In genomic region chr11:60412173-60412572, GRCm38 (mm10) we compare ENCODE assay signal across 9 mouse cellular contexts. TPM values are rescaled to one million over a fixed set of nuclear protein-coding genes. Genes with fewer than 3 reads are reported as not detected.
DNase-seq lines count a peak whose midpoint lies in the region; ATAC-seq and TF ChIP-seq lines count a peak whose summit lies in the region.
"Had no signal": no experiment of that assay in that cellular context is flagged by ENCODE, and none has a peak within 500 bp of the region (broad histone marks: within the 10 kb centered on the region; RNA-seq: fewer than 3 reads in every experiment).

No protein-coding gene starts in this region.

- no peak overlapping the region for H3K9ac ChIP-seq in forebrain, embryonic 11.5 days (ENCODE audit: low read length)
- no peak overlapping the region for H3K9ac ChIP-seq in forebrain, embryonic 12.5 days
- no peak overlapping the region for H3K9ac ChIP-seq in liver, embryonic 14.5 days (replicated peaks)
- H3K9ac ChIP-seq: limb, embryonic 12.5 days had no signal

- H3K9me3 ChIP-seq in forebrain, embryonic 11.5 days (ENCODE audit: control insufficient read depth, low read length): no peaks in the 10 kb centered on the region
- no peaks in the 10 kb centered on the region for H3K9me3 ChIP-seq in forebrain, embryonic 12.5 days
- no peaks in the 10 kb centered on the region for H3K9me3 ChIP-seq in liver, embryonic 14.5 days (ENCODE audit: control insufficient read depth, low read length)
- H3K9me3 ChIP-seq: limb, embryonic 12.5 days had no signal

- H3K36me3 ChIP-seq in forebrain, embryonic 11.5 days (ENCODE audit: control insufficient read depth, insufficient read depth, low read length): no peaks in the 10 kb centered on the region; the same call in 1 of the 2 replicates
- H3K36me3 ChIP-seq in forebrain, embryonic 12.5 days (replicated peaks): peaks cover 16% of the 10 kb centered on the region
- H3K36me3 ChIP-seq in thymus, adult 2 months (ENCODE audit: control insufficient read depth, insufficient read depth, low read length): peaks cover 19% of the 10 kb centered on the region; the same call in 1 of the 2 replicates
- H3K36me3 ChIP-seq in liver, embryonic 14.5 days (replicated peaks; ENCODE audit: control insufficient read depth, insufficient read depth, low read depth): peaks cover 16% of the 10 kb centered on the region

- no peak overlapping the region for H3K27ac ChIP-seq in forebrain, embryonic 11.5 days (ENCODE audit: low read depth, low read length)
- no peak overlapping the region for H3K27ac ChIP-seq in forebrain, embryonic 12.5 days
- no peak overlapping the region for H3K27ac ChIP-seq in thymus, adult 2 months (ENCODE audit: control insufficient read depth, insufficient read depth, low read length)
- no peak overlapping the region for H3K27ac ChIP-seq in liver, embryonic 14.5 days
- H3K27ac ChIP-seq: limb, embryonic 12.5 days had no signal

- H3K4me3 ChIP-seq in forebrain, embryonic 11.5 days (ENCODE audit: low read depth, low read length): no peak overlapping the region
- H3K4me3 ChIP-seq in forebrain, embryonic 12.5 days (replicated peaks): no peak overlapping the region
- H3K4me3 ChIP-seq in thymus, adult 2 months (ENCODE audit: control insufficient read depth, insufficient read depth, low read length): no peak overlapping the region
- H3K4me3 ChIP-seq in liver, embryonic 14.5 days (ENCODE audit: insufficient read depth in 1 of 2, low read depth in 2 of 2, low read length in 2 of 2): no peak overlapping the region
- H3K4me3 ChIP-seq: limb, embryonic 12.5 days had no signal

- TF ChIP-seq POLR2A in thymus, adult 2 months (IDR thresholded peaks at IDR 0.05; ENCODE audit: control insufficient read depth, extremely low read depth, insufficient read depth, low read length, poor library complexity): no peak

- TF ChIP-seq EP300 in liver, embryonic 14.5 days (IDR thresholded peaks at IDR 0.05; ENCODE audit: low read depth): no peak

- H3K4me2 ChIP-seq in forebrain, embryonic 11.5 days (ENCODE audit: low read depth, low read length, severe bottlenecking): no peak overlapping the region
- no peak overlapping the region for H3K4me2 ChIP-seq in forebrain, embryonic 12.5 days
- H3K4me2 ChIP-seq in liver, embryonic 14.5 days (ENCODE audit: low read depth): no peak overlapping the region
- H3K4me2 ChIP-seq: limb, embryonic 12.5 days had no signal

- WGBS in forebrain, embryonic 11.5 days: 21% methylated on average over 3 of the region's 3 CpGs
- WGBS in forebrain, embryonic 12.5 days: 11% methylated on average over 3 of the region's 3 CpGs
- 5% methylated on average over 3 of the region's 3 CpGs for WGBS in thymus, adult 2 months
- WGBS in liver, embryonic 14.5 days (ENCODE audit: insufficient replicate concordance): 10% methylated on average over 3 of the region's 3 CpGs

- no peaks in the 10 kb centered on the region for H3K4me1 ChIP-seq in forebrain, embryonic 11.5 days (replicated peaks; ENCODE audit: control insufficient read depth, insufficient read depth, low read length)
- peaks cover 22% of the 10 kb centered on the region for H3K4me1 ChIP-seq in forebrain, embryonic 12.5 days
- H3K4me1 ChIP-seq in thymus, adult 2 months (replicated peaks; ENCODE audit: control insufficient read depth, insufficient read depth, low read length): peaks cover 8% of the 10 kb centered on the region
- H3K4me1 ChIP-seq in liver, embryonic 14.5 days (replicated peaks; ENCODE audit: control insufficient read depth in 2 of 2, insufficient read depth in 2 of 2, low read length in 1 of 2): peaks cover 13% of the 10 kb centered on the region in 2 experiments

- no peaks in the 10 kb centered on the region for H3K27me3 ChIP-seq in forebrain, embryonic 11.5 days (ENCODE audit: control insufficient read depth, insufficient read depth, low read length)
- H3K27me3 ChIP-seq in forebrain, embryonic 12.5 days: no peaks in the 10 kb centered on the region
- no peaks in the 10 kb centered on the region for H3K27me3 ChIP-seq in thymus, adult 2 months (ENCODE audit: control insufficient read depth, insufficient read depth, low read length)
- H3K27me3 ChIP-seq in liver, embryonic 14.5 days (ENCODE audit: control insufficient read depth, insufficient read depth, low read length): no peaks in the 10 kb centered on the region
- H3K27me3 ChIP-seq: limb, embryonic 12.5 days had no signal

- ATAC-seq in forebrain, embryonic 11.5 days (replicated peaks; ENCODE audit: low FRiP score): no peak
- no peak for ATAC-seq in forebrain, embryonic 12.5 days (ENCODE audit: low FRiP score)
- no peak for ATAC-seq in liver, embryonic 14.5 days (ENCODE audit: insufficient read depth)

- peak; percentile 56 for DNase-seq in forebrain, embryonic 11.5 days (ENCODE audit: low spot score)
- DNase-seq in thymus, adult 2 months: peak; percentile 61
- DNase-seq in thymus, adult 18-20 months: no peak
- DNase-seq in cerebellum, postnatal 14 days: peak; percentile 90 to 91
- DNase-seq in induced T-regulatory cell, adult 2 months (ENCODE audit: low read depth): peak; percentile 89
- peak in 2 of 3 experiments; percentile 34 to 54 for DNase-seq in liver, embryonic 14.5 days (ENCODE audit: low read depth in 3 of 3, low spot score in 3 of 3)
- DNase-seq in spleen, postnatal 10 days (ENCODE audit: low spot score in 2 of 2): peak; percentile 26 to 68

- no peak for TF ChIP-seq CTCF in thymus, adult 2 months (IDR thresholded peaks at IDR 0.05; ENCODE audit: borderline replicate concordance, control insufficient read depth, extremely low read depth, insufficient read depth, low read length, poor library complexity)
- TF ChIP-seq CTCF in liver, embryonic 14.5 days (IDR thresholded peaks at IDR 0.05; ENCODE audit: low read depth): peak; percentile 47; the same call in 1 of the 2 replicates

RNA-seq across cellular contexts. Expression of gene Gid4, which starts 4.8 kb away (rescaled TPM):
- polyA plus RNA-seq in forebrain, embryonic 11.5 days (2014; fragmentation: Nextera tagmentation; extraction: Ambion mirVana): 38.1 and 38.5 TPM in 2 replicates
- polyA plus RNA-seq in forebrain, embryonic 12.5 days (2016; fragmentation: Nextera tagmentation; extraction: Ambion mirVana): 32.8 and 34.3 TPM in 2 replicates
- polyA plus RNA-seq in thymus, adult 2 months (2012; rRNA removed): 20.3 and 24.4 TPM in 2 replicates
- 5.6 and 6.1 TPM in 2 replicates for polyA plus RNA-seq in liver, embryonic 14.5 days (2012; rRNA removed)
- 8.4 and 10.5 TPM in 2 replicates for polyA plus RNA-seq in liver, embryonic 14.5 days (2014; fragmentation: Nextera tagmentation; extraction: Ambion mirVana)

RNA-seq across cellular contexts. Expression of gene Atpaf2, which starts 6.1 kb away (rescaled TPM):
- polyA plus RNA-seq in forebrain, embryonic 11.5 days (2014; fragmentation: Nextera tagmentation; extraction: Ambion mirVana): 40.1 and 51.7 TPM in 2 replicates
- polyA plus RNA-seq in forebrain, embryonic 12.5 days (2016; fragmentation: Nextera tagmentation; extraction: Ambion mirVana): 39.7 and 41.7 TPM in 2 replicates
- 42.9 and 46.9 TPM in 2 replicates for polyA plus RNA-seq in thymus, adult 2 months (2012; rRNA removed)
- 19.0 and 19.4 TPM in 2 replicates for polyA plus RNA-seq in liver, embryonic 14.5 days (2012; rRNA removed)
- 25.2 and 30.9 TPM in 2 replicates for polyA plus RNA-seq in liver, embryonic 14.5 days (2014; fragmentation: Nextera tagmentation; extraction: Ambion mirVana)

RNA-seq across cellular contexts. Expression of gene Drg2, which starts 42.2 kb away (rescaled TPM):
- 121 and 133 TPM in 2 replicates for polyA plus RNA-seq in forebrain, embryonic 11.5 days (2014; fragmentation: Nextera tagmentation; extraction: Ambion mirVana)
- polyA plus RNA-seq in forebrain, embryonic 12.5 days (2016; fragmentation: Nextera tagmentation; extraction: Ambion mirVana): 99.7 and 101 TPM in 2 replicates
- polyA plus RNA-seq in thymus, adult 2 months (2012; rRNA removed): 59.9 and 60.7 TPM in 2 replicates
- 22.9 and 24.1 TPM in 2 replicates for polyA plus RNA-seq in liver, embryonic 14.5 days (2012; rRNA removed)
- 37.5 and 41.3 TPM in 2 replicates for polyA plus RNA-seq in liver, embryonic 14.5 days (2014; fragmentation: Nextera tagmentation; extraction: Ambion mirVana)

RNA-seq across cellular contexts. Expression of gene Myo15, which starts 57.0 kb away (rescaled TPM):
- polyA plus RNA-seq in forebrain, embryonic 11.5 days (2014; fragmentation: Nextera tagmentation; extraction: Ambion mirVana): 0.08 and 0.27 TPM in 2 replicates
- polyA plus RNA-seq in forebrain, embryonic 12.5 days (2016; fragmentation: Nextera tagmentation; extraction: Ambion mirVana): 0.05 and 0.15 TPM in 2 replicates
- 0.17 and 0.20 TPM in 2 replicates for polyA plus RNA-seq in thymus, adult 2 months (2012; rRNA removed)
- 0.45 and 0.64 TPM in 2 replicates for polyA plus RNA-seq in liver, embryonic 14.5 days (2012; rRNA removed)
- 0.18 and 0.44 TPM in 2 replicates for polyA plus RNA-seq in liver, embryonic 14.5 days (2014; fragmentation: Nextera tagmentation; extraction: Ambion mirVana)

RNA-seq across cellular contexts. Expression of gene Drc3, which starts 59.0 kb away (rescaled TPM):
- 1.6 and 2.1 TPM in 2 replicates for polyA plus RNA-seq in forebrain, embryonic 11.5 days (2014; fragmentation: Nextera tagmentation; extraction: Ambion mirVana)
- polyA plus RNA-seq in forebrain, embryonic 12.5 days (2016; fragmentation: Nextera tagmentation; extraction: Ambion mirVana): 3.0 and 3.2 TPM in 2 replicates
- 2.8 and 5.2 TPM in 2 replicates for polyA plus RNA-seq in thymus, adult 2 months (2012; rRNA removed)
- 0.34 and 0.39 TPM in 2 replicates for polyA plus RNA-seq in liver, embryonic 14.5 days (2012; rRNA removed)
- polyA plus RNA-seq in liver, embryonic 14.5 days (2014; fragmentation: Nextera tagmentation; extraction: Ambion mirVana): 0.14 and 0.20 TPM in 2 replicates

Comparison
In these comparisons a context has a peak if more than half of its experiments do, and no peak if none do; other contexts are left out.
1. DNase-seq: peak in forebrain, embryonic 11.5 days (single experiment), thymus, adult 2 months (single experiment), cerebellum, postnatal 14 days (2 of 2), induced T-regulatory cell, adult 2 months (single experiment), liver, embryonic 14.5 days (2 of 3) and spleen, postnatal 10 days (2 of 2); none in thymus, adult 18-20 months (0 of 2).